Mouse (Mus musculus) hindbrain, embryonic 12.5 days (tissue): Measurements from ENCODE around the gene Gm10142. TPM values are rescaled to one million over a fixed set of nuclear protein-coding genes. Genes with fewer than 3 reads are reported as not detected.
"Not testable (repeated sequence)": the region's sequence is repeated elsewhere in the genome, so short reads cannot be mapped to it uniquely, and the experiment has no call there.

ENCODE experiments used
- ATAC-seq: fragments of 200-750 bp; cut with Nextera tagmentation; 2 replicates; pipeline ENCODE4 v1.8.0; 2017; ENCODE audit warnings: moderate TSS enrichment; ENCODE audit not compliant: low FRiP score
- H3K27ac ChIP-seq: fragments of 300-500 bp; sonication (generic); 2 replicates; pipeline ENCODE4 v1.5.1; 2016; ENCODE audit warnings: mild to moderate bottlenecking
- H3K27me3 ChIP-seq: fragments of 300-500 bp; sonication (generic); 2 replicates; pipeline ENCODE4 v1.6.1; 2016; ENCODE audit warnings: mild to moderate bottlenecking
- H3K36me3 ChIP-seq: fragments of 300-500 bp; sonication (generic); 2 replicates; pipeline ENCODE4 v1.6.1; 2016; ENCODE audit warnings: mild to moderate bottlenecking
- H3K4me1 ChIP-seq: fragments of 300-500 bp; sonication (generic); 2 replicates; pipeline ENCODE4 v1.6.1; 2016
- H3K4me2 ChIP-seq: fragments of 300-500 bp; sonication (generic); replicated peaks from 2 replicates; pipeline ENCODE4 v1.6.1; 2016; ENCODE audit warnings: mild to moderate bottlenecking
- H3K4me3 ChIP-seq: fragments of 300-500 bp; sonication (generic); 2 replicates; pipeline ENCODE4 v1.5.1; 2016; ENCODE audit warnings: mild to moderate bottlenecking
- H3K9ac ChIP-seq: fragments of 300-500 bp; sonication (generic); 2 replicates; pipeline ENCODE4 v1.6.1; 2016; ENCODE audit warnings: mild to moderate bottlenecking, moderate library complexity
- H3K9me3 ChIP-seq: fragments of 300-500 bp; sonication (generic); replicated peaks from 2 replicates; pipeline ENCODE4 v1.6.1; 2016; ENCODE audit warnings: mild to moderate bottlenecking
- WGBS: fragments of 180-500 bp; shearing (Covaris S2); methylation state at CpG from one replicate; pipeline ENCODE4 v1.1.7; 2016; 5-methylcytosine and 5-hydroxymethylcytosine counted together
- polyA plus RNA-seq: library from polyadenylated mRNA; unstranded; fragments of >200 nt; fragmentation: Nextera tagmentation; extraction: Ambion mirVana; gene quantifications from 2 replicates; pipeline ENCODE4 v1.2.1, GENCODE M21; 2016

Gene Gm10142
- polyA plus RNA-seq, 1 experiment from 2014 or later: not detected

DNA sequence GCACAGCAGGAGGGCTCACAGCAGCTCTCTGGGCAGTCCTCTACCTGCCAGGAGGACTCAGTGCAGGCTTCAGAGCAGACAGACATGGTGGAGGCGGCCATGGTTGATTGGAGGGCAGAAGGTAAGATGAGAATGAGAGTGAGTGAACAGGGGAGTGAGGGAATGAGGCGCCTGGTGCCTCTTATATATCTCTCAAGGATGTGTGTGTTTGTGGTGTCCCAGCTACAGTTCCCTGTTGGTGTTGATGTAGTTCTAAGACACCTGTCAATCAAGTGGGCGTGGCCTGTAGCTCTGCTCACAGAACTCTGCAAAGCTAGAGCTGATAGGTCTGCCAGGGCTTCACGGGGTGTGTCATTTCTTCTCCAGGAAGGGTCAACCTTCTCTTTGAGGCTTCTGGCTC lies 18.5 kb upstream of the Gm10142 start, which contains the start of gene Gm9508:
TSS of gene Gm9508 (minus strand) at position 101 of the 400 bp plus-strand sequence.
- no peaks in the 10 kb centered on the region for H3K36me3 ChIP-seq
- 0 out of 2 replicates have a peak, but pooled peaks cover 5% of the 10 kb centered on the region for H3K27me3 ChIP-seq
- no peak within 1 kb of the TSS for H3K4me3 ChIP-seq
- no peak within 1 kb of the TSS for H3K27ac ChIP-seq
- H3K4me2 ChIP-seq: no peak within 1 kb of the TSS
- H3K4me1 ChIP-seq: peaks cover 4% of the 10 kb centered on the region
- no peak for ATAC-seq
- no peak within 1 kb of the TSS for H3K9ac ChIP-seq
- H3K9me3 ChIP-seq: 0 out of 2 replicates have a peak, but pooled peaks cover 3% of the 10 kb centered on the region
- 40% methylated on average over 4 of the region's 4 CpGs for WGBS

DNA sequence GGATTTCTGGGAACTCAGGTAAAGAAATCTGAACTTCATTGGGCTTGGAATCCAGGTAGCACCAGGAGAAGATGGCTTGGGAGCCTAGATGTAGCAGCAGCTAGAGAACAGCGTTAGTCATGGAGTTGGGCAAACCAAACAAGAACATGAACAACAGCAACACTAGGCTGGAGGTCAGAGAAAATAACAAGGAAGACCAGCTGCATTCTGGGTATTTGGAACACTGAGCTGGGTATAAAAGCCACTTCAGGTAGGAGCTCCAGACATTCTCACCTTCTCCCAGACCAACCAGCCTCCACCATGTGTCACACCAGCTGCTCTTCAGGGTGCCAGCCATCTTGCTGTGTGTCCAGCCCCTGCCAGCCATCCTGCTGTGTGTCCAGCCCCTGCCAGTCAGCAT lies 9.3 kb upstream of the Gm10142 start, which contains the start of gene Gm10272:
TSS of gene Gm10272 (plus strand) at position 301 of the 400 bp plus-strand sequence.
- ATAC-seq: no peak
- no peak within 1 kb of the TSS for H3K4me2 ChIP-seq
- no peak within 1 kb of the TSS for H3K27ac ChIP-seq
- H3K4me3 ChIP-seq: no peak within 1 kb of the TSS
- no peaks in the 10 kb centered on the region for H3K36me3 ChIP-seq
- H3K9me3 ChIP-seq: peaks cover 22% of the 10 kb centered on the region
- H3K4me1 ChIP-seq: no peaks in the 10 kb centered on the region
- no peaks in the 10 kb centered on the region for H3K27me3 ChIP-seq
- H3K9ac ChIP-seq: no peak within 1 kb of the TSS
- 96% methylated on average over 1 of the region's 1 CpGs for WGBS

DNA sequence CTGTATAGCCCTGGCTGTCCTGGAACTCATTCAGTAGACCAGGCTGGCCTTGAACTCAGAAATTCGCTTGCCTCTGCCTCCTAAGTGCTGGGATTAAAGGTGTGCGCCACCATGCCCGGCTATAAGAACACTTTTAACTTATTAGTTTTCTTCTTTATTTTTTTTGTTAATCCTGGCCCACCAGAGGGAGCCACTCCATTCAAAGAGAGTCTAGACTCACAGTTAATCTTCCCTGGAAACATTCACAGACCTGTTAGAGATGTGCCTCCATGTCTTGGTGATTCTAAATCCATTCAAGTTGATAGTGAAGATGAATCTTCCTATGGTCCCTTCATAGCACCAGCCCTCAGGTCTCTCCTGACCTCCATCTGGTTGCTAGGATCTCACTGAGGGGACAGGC lies 5.8 kb upstream of the Gm10142 start:
- H3K36me3 ChIP-seq: no peaks in the 10 kb centered on the region
- peaks cover 12% of the 10 kb centered on the region; the same call in 1 of the 2 replicates for H3K9me3 ChIP-seq
- no peak overlapping the region for H3K27ac ChIP-seq
- H3K4me3 ChIP-seq: no peak overlapping the region
- H3K4me2 ChIP-seq: no peak overlapping the region
- no peak overlapping the region for H3K9ac ChIP-seq
- no peak for ATAC-seq
- no peaks in the 10 kb centered on the region for H3K27me3 ChIP-seq
- WGBS: 73% methylated on average over 3 of the region's 3 CpGs
- no peaks in the 10 kb centered on the region for H3K4me1 ChIP-seq

DNA sequence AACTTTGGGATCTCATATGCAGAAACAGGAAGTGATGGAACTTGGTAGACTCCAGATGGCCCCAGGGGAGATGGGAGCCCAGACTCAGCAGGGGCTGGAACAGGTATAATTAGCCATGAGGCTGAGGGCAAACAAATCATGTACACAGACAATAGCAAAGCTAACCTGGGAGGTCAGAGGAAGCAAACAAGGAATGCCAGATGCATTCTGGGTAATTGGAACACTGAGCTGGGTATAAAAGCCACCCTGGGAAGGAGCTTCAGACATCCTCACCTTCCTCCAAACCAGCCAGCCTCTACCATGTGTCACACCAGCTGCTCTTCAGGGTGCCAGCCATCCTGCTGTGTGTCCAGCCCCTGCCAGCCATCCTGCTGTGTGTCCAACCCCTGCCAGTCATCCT lies 4.5 kb upstream of the Gm10142 start, which contains the start of gene Gm10024:
TSS of gene Gm10024 (plus strand) at position 301 of the 400 bp plus-strand sequence.
- H3K27me3 ChIP-seq, H3K27ac ChIP-seq, H3K4me3 ChIP-seq, H3K4me1 ChIP-seq, H3K36me3 ChIP-seq, H3K4me2 ChIP-seq, H3K9ac ChIP-seq, ATAC-seq: not testable (repeated sequence)
- peaks cover 14% of the 10 kb centered on the region; the same call in 1 of the 2 replicates for H3K9me3 ChIP-seq

DNA sequence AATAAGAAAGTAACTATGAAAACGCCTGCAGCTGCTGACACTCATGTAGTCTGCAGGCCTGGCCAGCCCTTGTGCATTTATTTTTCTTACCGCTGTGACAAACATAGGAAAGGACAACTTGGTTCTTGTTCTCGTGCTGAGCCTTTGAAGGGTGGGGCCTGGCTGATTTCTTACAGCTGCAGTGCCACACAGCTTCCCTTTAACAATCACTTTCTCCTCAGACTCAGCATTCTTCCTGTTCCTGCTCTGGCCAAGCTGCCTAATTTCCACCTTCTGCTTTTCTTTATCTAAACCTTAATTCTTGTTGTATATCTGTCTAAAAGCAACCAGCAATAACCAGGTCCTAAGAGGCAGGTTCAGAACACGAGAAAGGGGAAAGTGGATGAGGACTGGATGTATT lies 1.9 kb upstream of the Gm10142 start:
- Histone ChIP-seq H3K4me1 (no peaks in the 10 kb centered on the region), H3K9me3 (0 out of 2 replicates have a peak, but pooled peaks cover 6% of the 10 kb centered on the region), H3K4me3 (no peak overlapping the region), H3K27me3 (no peaks in the 10 kb centered on the region), H3K27ac (no peak overlapping the region), H3K4me2 (no peak overlapping the region), H3K9ac (no peak overlapping the region), H3K36me3 (no peaks in the 10 kb centered on the region)
- 72% methylated on average over 4 of the region's 4 CpGs for WGBS
- ATAC-seq: no peak

DNA sequence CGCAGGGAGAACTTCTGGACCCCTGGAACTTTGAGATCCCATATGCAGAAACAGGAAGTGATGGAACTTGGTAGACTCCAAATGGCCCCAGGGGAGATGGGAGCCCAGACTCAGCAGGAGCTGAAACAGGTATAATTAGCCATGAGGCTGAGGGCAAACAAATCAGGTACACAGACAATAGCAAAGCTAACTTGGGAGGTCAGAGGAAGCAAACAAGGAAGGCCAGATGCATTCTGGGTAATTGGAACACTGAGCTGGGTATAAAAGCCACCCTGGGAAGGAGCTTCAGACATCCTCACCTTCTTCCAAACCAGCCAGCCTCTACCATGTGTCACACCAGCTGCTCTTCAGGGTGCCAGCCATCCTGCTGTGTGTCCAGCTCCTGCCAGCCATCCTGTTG lies 4.7 kb downstream of the Gm10142 start, which contains the start of gene Krtap12-1:
TSS of gene Krtap12-1 (plus strand) at position 301 of the 400 bp plus-strand sequence.
- not testable (repeated sequence) for ATAC-seq, H3K9ac ChIP-seq, H3K36me3 ChIP-seq, H3K9me3 ChIP-seq, H3K27ac ChIP-seq, H3K4me2 ChIP-seq, H3K27me3 ChIP-seq, H3K4me1 ChIP-seq, H3K4me3 ChIP-seq
- WGBS: 82% methylated on average over 1 of the region's 1 CpGs

DNA sequence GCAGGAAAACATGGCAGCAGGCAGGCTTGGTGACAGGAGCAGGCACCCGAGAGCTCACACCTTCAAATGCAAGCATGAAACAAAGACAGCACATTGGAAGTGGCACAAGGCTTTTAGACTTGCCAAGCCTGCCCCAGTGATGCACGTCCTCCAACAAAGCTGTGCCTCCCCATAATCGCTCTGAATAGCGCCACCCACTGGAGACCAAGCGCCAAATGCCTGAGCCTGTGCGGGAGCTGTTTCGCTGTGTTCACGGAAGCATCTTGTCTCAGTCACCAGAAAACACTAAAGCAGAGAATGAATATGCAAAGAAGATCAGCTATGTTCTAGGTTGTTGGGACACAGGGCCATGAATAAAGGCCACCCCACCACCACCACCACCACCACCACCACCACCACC lies 9.2 kb downstream of the Gm10142 start:
- Histone ChIP-seq H3K27ac (no peak overlapping the region), H3K4me1 (no peaks in the 10 kb centered on the region), H3K9me3 (no peaks in the 10 kb centered on the region), H3K9ac (no peak overlapping the region), H3K27me3 (no peaks in the 10 kb centered on the region), H3K4me3 (no peak overlapping the region), H3K36me3 (no peaks in the 10 kb centered on the region), H3K4me2 (no peak overlapping the region)
- ATAC-seq: no peak
- 75% methylated on average over 8 of the region's 8 CpGs for WGBS

DNA sequence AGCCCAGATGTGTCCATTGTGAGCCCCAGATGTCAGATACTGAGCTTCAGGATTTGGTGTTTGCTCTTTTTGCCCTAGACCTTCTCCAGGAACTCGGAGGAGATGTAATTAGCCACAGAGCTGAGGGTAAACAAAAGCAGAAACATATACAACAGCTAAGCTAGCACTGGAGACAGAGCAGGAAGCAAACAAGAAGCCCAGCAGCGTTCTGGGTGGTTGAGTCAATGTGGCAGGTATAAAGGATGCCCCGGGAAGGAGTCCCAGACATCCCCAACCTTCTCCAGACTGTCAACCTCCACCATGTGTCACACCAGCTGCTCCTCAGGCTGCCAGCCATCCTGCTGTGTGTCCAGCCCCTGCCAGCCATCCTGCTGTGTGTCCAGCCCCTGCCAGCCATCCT lies 10.6 kb downstream of the Gm10142 start, which contains the start of gene Gm10100:
TSS of gene Gm10100 (plus strand) at position 301 of the 400 bp plus-strand sequence.
- H3K9ac ChIP-seq: no peak within 1 kb of the TSS
- H3K36me3 ChIP-seq: no peaks in the 10 kb centered on the region
- no peak within 1 kb of the TSS for H3K4me2 ChIP-seq
- no peak for ATAC-seq
- H3K27ac ChIP-seq: no peak within 1 kb of the TSS
- H3K4me3 ChIP-seq: no peak within 1 kb of the TSS
- 38% methylated on average over 3 of the region's 3 CpGs for WGBS
- H3K9me3 ChIP-seq: no peaks in the 10 kb centered on the region
- H3K27me3 ChIP-seq: no peaks in the 10 kb centered on the region
- no peaks in the 10 kb centered on the region for H3K4me1 ChIP-seq

DNA sequence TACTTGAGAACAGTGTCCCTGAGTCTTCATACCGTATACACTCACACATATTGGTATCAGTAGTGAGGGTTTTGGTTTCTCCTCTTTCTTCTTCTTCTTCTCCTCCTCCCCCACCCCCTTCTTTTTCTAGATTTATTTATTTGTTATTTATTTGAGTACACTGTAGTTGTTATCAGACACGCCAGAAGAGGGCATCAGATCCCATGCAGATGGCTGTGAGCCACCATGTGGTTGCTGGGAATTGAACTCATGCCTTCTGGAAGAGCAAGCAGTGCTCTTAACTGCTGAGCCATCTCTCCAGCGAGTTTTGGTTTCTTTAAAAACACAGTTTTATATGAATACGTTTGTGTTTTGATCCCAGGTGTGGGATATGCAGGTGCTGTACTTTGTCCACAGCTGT lies 12.7 kb downstream of the Gm10142 start:
- no peak overlapping the region for H3K4me3 ChIP-seq
- no peak for ATAC-seq
- 60% methylated on average over 4 of the region's 4 CpGs for WGBS

DNA sequence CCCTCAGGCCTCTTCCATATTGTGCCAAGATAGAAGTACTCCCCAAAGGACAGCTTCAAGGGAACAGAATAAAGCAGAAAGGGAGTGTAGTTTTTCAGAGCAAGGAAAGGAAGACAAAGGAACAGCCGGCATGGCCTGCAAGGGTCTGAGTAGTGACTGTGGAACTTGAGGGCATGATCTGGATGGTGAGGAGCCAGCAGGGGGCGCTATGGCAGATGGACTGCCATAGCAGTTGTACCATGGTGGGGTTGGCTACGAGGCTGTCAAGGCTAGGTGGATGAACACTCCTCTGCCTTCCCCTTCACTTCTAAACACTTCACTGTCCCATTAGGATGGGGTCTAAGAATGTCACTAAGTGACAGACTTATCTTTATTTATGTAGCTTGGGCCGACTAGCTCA lies 13.6 kb downstream of the Gm10142 start:
- no peak for ATAC-seq
- no peaks in the 10 kb centered on the region for H3K36me3 ChIP-seq

More for the DNA sequence above, 12.7 kb downstream of the Gm10142 start:
- Histone ChIP-seq H3K4me2 (no peak overlapping the region), H3K9ac (no peak overlapping the region), H3K9me3 (no peaks in the 10 kb centered on the region), H3K36me3 (no peaks in the 10 kb centered on the region), H3K27ac (no peak overlapping the region), H3K4me1 (no peaks in the 10 kb centered on the region), H3K27me3 (no peaks in the 10 kb centered on the region)

DNA sequence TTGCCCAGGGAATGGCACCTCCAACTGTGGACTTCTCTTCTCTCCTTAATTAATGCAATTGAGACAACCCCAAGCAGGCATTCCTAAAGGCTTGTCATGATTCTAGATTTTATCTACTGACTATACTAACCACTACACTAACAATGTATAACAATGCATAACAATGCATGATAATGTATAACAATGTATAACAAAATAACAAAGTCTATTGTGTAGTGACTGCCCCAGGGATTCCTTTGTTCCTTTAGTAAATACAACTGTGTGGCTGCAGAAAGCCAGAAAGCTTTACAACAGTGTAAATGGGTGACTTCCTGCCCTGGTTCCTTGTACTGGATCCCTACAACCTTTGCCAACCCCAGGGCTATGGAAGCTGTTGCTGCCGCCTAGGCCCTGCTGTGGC lies 20.3 kb downstream of the Gm10142 start:
- Histone ChIP-seq H3K27me3 (no peaks in the 10 kb centered on the region), H3K27ac (no peak overlapping the region), H3K9ac (no peak overlapping the region), H3K4me3 (no peak overlapping the region), H3K4me1 (peaks cover 2% of the 10 kb centered on the region; the same call in 1 of the 2 replicates), H3K36me3 (no peaks in the 10 kb centered on the region), H3K4me2 (no peak overlapping the region), H3K9me3 (peaks cover 6% of the 10 kb centered on the region; the same call in 1 of the 2 replicates)
- WGBS: 95% methylated on average over 1 of the region's 1 CpGs
- ATAC-seq: no peak

More for the DNA sequence above, 13.6 kb downstream of the Gm10142 start:
- H3K4me3 ChIP-seq: no peak overlapping the region
- H3K4me2 ChIP-seq: no peak overlapping the region
- no peaks in the 10 kb centered on the region for H3K27me3 ChIP-seq
- H3K9ac ChIP-seq: no peak overlapping the region
- no peak overlapping the region for H3K27ac ChIP-seq
- no peaks in the 10 kb centered on the region for H3K4me1 ChIP-seq
- 52% methylated on average over 4 of the region's 4 CpGs for WGBS
- no peaks in the 10 kb centered on the region for H3K9me3 ChIP-seq

DNA sequence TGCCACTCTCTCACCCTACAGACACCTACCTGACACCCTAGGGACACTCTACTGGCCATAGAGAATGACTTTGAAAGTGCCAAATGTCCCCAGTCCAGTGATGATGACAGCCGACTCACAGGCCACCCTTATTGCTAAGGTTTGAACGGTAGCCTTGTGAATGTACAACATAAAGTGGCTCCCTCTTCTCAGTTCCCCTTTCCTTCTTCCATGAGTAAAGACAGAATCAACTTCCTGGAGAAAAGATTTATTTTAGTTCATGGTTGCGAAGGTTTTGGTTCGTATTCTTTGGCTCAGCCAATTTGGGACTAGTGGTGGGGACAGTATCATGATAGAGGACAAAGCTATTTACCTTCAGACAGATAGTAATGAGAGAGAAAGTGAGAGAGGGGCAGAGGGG lies 23.3 kb downstream of the Gm10142 start:
- Histone ChIP-seq H3K36me3 (no peaks in the 10 kb centered on the region), H3K27ac (no peak overlapping the region), H3K4me1 (peaks cover 6% of the 10 kb centered on the region; the same call in 1 of the 2 replicates), H3K4me2 (no peak overlapping the region), H3K27me3 (no peaks in the 10 kb centered on the region), H3K4me3 (no peak overlapping the region), H3K9ac (no peak overlapping the region), H3K9me3 (peaks cover 6% of the 10 kb centered on the region; the same call in 1 of the 2 replicates)
- no peak for ATAC-seq
- 92% methylated on average over 4 of the region's 4 CpGs for WGBS
